ENCODE assay signal across 7 mouse cellular contexts in the genomic region with DNA sequence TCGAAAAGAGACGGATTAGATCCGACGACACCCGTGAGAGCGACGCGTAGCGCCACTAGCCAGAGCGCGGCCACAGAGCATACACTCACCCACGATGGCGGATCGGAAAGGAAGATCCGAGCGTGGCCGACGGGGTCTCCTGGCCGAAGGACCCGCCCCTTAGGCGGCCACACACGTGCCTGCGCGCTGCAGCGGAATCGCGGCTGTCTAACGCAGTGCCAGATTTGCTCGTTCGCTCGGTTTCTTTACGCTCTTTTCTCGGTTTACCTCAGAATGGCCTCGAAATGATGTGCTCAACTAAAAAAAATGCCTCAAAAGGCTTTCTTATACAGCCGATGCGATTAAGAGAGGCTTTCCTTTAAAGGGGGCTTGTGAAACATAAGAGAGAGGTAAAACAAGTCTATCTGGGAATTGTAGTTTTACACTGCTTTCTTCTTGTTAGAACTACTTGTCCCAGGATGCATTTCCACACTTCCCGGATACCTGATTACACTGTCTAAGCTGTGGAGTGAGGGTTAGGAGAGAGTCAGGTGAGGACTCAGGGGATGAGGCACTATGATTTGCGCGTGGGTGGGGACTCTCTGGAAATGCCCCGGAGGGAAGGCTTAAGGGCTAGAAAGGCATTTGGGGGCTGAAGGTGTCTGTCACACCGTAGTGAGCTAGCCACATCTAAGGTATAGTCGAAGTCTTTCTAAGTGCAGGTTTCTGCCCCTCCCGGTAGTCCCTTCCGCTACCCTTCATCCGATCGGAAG. TPM values are rescaled to one million over a fixed set of nuclear protein-coding genes. Genes with fewer than 3 reads are reported as not detected.
A peak's percentile ranks its signal among the peaks of the same experiment; 100 is the strongest.
DNase-seq lines count a peak whose midpoint lies in the region; ATAC-seq and TF ChIP-seq lines count a peak whose summit lies in the region.

TSS of gene Clhc1 (plus strand) at position 199 of the 752 bp plus-strand sequence.
TSS of gene Rps27a (minus strand) at position 358 of the 752 bp plus-strand sequence.

- TF ChIP-seq POLR2A in small intestine, adult 2 months (IDR thresholded peaks at IDR 0.05; ENCODE audit: low read depth, low read length), result peak; percentile 86

- H3K4me3 ChIP-seq in embryonic facial prominence, embryonic 10.5 days, result peak within 1 kb of the TSS; percentile 82
- H3K4me3 ChIP-seq in intestine, postnatal 0 days (ENCODE audit: low read depth, low read length), result peak within 1 kb of the TSS; percentile 72
- H3K4me3 ChIP-seq in midbrain, embryonic 12.5 days, result peak within 1 kb of the TSS; percentile 77
- H3K4me3 ChIP-seq in small intestine, adult 2 months (ENCODE audit: low read depth, low read length), result peak within 1 kb of the TSS; percentile 91

- intact Hi-C loops in left cerebral cortex, postnatal 4 days (cut with DNase I), result loop anchor here (5.0 kb wide), 1 partner anchor 144 kb away; the partner anchor contains the start of gene Rtn4

- H3K4me2 ChIP-seq in intestine, postnatal 0 days (replicated peaks; ENCODE audit: low read depth), result peak within 1 kb of the TSS; percentile 80
- H3K4me2 ChIP-seq in midbrain, embryonic 12.5 days (replicated peaks), result peak within 1 kb of the TSS; percentile 66

- peak; percentile 41; the same call in 1 of the 2 replicates for TF ChIP-seq CTCF in intestine, postnatal 0 days (IDR thresholded peaks at IDR 0.05; ENCODE audit: low read depth)
- no peak for TF ChIP-seq CTCF in small intestine, adult 2 months (IDR thresholded peaks at IDR 0.05; ENCODE audit: extremely low read depth, insufficient read length, insufficient replicate concordance, low read depth, low read length)

- peaks cover 13% of the 10 kb centered on the region for H3K4me1 ChIP-seq in embryonic facial prominence, embryonic 10.5 days
- H3K4me1 ChIP-seq in intestine, postnatal 0 days (replicated peaks; ENCODE audit: control insufficient read depth, insufficient read depth, low read length), result peaks cover 6% of the 10 kb centered on the region
- peaks cover 12% of the 10 kb centered on the region for H3K4me1 ChIP-seq in midbrain, embryonic 12.5 days
- peaks cover 2% of the 10 kb centered on the region; the same call in 1 of the 2 replicates for H3K4me1 ChIP-seq in small intestine, adult 2 months (ENCODE audit: control insufficient read depth, insufficient read depth, insufficient read length, low read length)

- H3K9me3 ChIP-seq in embryonic facial prominence, embryonic 10.5 days, result no peaks in the 10 kb centered on the region
- H3K9me3 ChIP-seq in intestine, postnatal 0 days (ENCODE audit: control insufficient read depth), result no peaks in the 10 kb centered on the region
- H3K9me3 ChIP-seq in midbrain, embryonic 12.5 days, result no peaks in the 10 kb centered on the region

- peaks cover 41% of the 10 kb centered on the region for H3K36me3 ChIP-seq in embryonic facial prominence, embryonic 10.5 days (replicated peaks)
- peaks cover 19% of the 10 kb centered on the region for H3K36me3 ChIP-seq in intestine, postnatal 0 days (ENCODE audit: control insufficient read depth, insufficient read depth)
- H3K36me3 ChIP-seq in midbrain, embryonic 12.5 days, result peaks cover 34% of the 10 kb centered on the region
- peaks cover 20% of the 10 kb centered on the region for H3K36me3 ChIP-seq in small intestine, adult 2 months (ENCODE audit: control insufficient read depth, insufficient read depth, low read length)

- peak within 1 kb of the TSS; percentile 79 for H3K9ac ChIP-seq in intestine, postnatal 0 days (ENCODE audit: low read depth, low read length)
- H3K9ac ChIP-seq in midbrain, embryonic 12.5 days (replicated peaks), result peak within 1 kb of the TSS; percentile 86

- under 1% methylated on average over 46 of the region's 46 CpGs for WGBS in embryonic facial prominence, embryonic 10.5 days
- WGBS in intestine, postnatal 0 days, result under 1% methylated on average over 46 of the region's 46 CpGs
- WGBS in midbrain, embryonic 12.5 days, result under 1% methylated on average over 46 of the region's 46 CpGs
- WGBS in small intestine, adult 2 months, result under 1% methylated on average over 46 of the region's 46 CpGs

- H3K27me3 ChIP-seq in embryonic facial prominence, embryonic 10.5 days (replicated peaks; ENCODE audit: low read depth, poor library complexity, severe bottlenecking), result no peaks in the 10 kb centered on the region
- no peaks in the 10 kb centered on the region for H3K27me3 ChIP-seq in intestine, postnatal 0 days (replicated peaks; ENCODE audit: control insufficient read depth, insufficient read depth, low read length)
- no peaks in the 10 kb centered on the region for H3K27me3 ChIP-seq in midbrain, embryonic 12.5 days
- H3K27me3 ChIP-seq in small intestine, adult 2 months (ENCODE audit: control insufficient read depth, insufficient read depth, low read length), result no peaks in the 10 kb centered on the region

- peak; percentile 99 for ATAC-seq in intestine, postnatal 0 days
- ATAC-seq in midbrain, embryonic 12.5 days (ENCODE audit: low FRiP score, low read depth), result peak; percentile 98

- peak within 1 kb of the TSS; percentile 94 for H3K27ac ChIP-seq in embryonic facial prominence, embryonic 10.5 days (replicated peaks)
- H3K27ac ChIP-seq in intestine, postnatal 0 days (ENCODE audit: low read depth, low read length), result peak within 1 kb of the TSS; percentile 81
- H3K27ac ChIP-seq in midbrain, embryonic 12.5 days (replicated peaks), result peak within 1 kb of the TSS; percentile 75
- H3K27ac ChIP-seq in small intestine, adult 2 months (ENCODE audit: insufficient read depth, low read depth, low read length), result peak within 1 kb of the TSS; percentile 83

- peak; percentile 98 for DNase-seq in adrenal gland, postnatal 10 days
- DNase-seq in embryonic facial prominence, embryonic 10.5 days (ENCODE audit: low spot score), result peak; percentile 92
- DNase-seq in gonadal fat pad, adult 2 months (ENCODE audit: low read depth), result peak; percentile 90
- peak; percentile 94 for DNase-seq in left cerebral cortex, postnatal 4 days

RNA-seq across cellular contexts. Expression of gene Clhc1, which starts in this region (rescaled TPM):
- total RNA-seq in adrenal gland, postnatal 10 days (2021), result under 1 TPM in 1 of 2 experiments, not detected in 1; 0.42 TPM
- 0.25 and 0.28 TPM in 2 replicates for polyA plus RNA-seq in embryonic facial prominence, embryonic 10.5 days (2016; fragmentation: Nextera tagmentation; extraction: Ambion mirVana)
- polyA plus RNA-seq in gonadal fat pad, adult 2 months (2012; rRNA removed), result 0.15 and 0.32 TPM in 2 replicates
- polyA plus RNA-seq in intestine, postnatal 0 days (2015; fragmentation: Nextera tagmentation; extraction: Ambion mirVana), result 0.20 TPM in 1 of 2 replicates, not detected in the other
- under 1 TPM in 1 of 2 experiments, not detected in 1; 0.32 TPM for total RNA-seq in left cerebral cortex, postnatal 4 days (2021)
- polyA plus RNA-seq in midbrain, embryonic 12.5 days (2016; fragmentation: Nextera tagmentation; extraction: Ambion mirVana), result 0.08 and 0.38 TPM in 2 replicates
- polyA plus RNA-seq in small intestine, adult 2 months (2012; rRNA removed), result not detected in 2 replicates

RNA-seq across cellular contexts. Expression of gene Rps27a, which starts in this region (rescaled TPM):
- 1,000 to 10,000 TPM in 1 of 2 experiments, 100 to 1,000 TPM in 1; 964 to 1,017 TPM for total RNA-seq in adrenal gland, postnatal 10 days (2021)
- polyA plus RNA-seq in embryonic facial prominence, embryonic 10.5 days (2016; fragmentation: Nextera tagmentation; extraction: Ambion mirVana), result 1,084 and 1,105 TPM in 2 replicates
- 196 and 207 TPM in 2 replicates for polyA plus RNA-seq in gonadal fat pad, adult 2 months (2012; rRNA removed)
- polyA plus RNA-seq in intestine, postnatal 0 days (2015; fragmentation: Nextera tagmentation; extraction: Ambion mirVana), result 769 and 795 TPM in 2 replicates
- total RNA-seq in left cerebral cortex, postnatal 4 days (2021), result 100 to 1,000 TPM; 652 to 712 TPM
- 705 and 748 TPM in 2 replicates for polyA plus RNA-seq in midbrain, embryonic 12.5 days (2016; fragmentation: Nextera tagmentation; extraction: Ambion mirVana)
- polyA plus RNA-seq in small intestine, adult 2 months (2012; rRNA removed), result 12.8 and 16.2 TPM in 2 replicates

Comparison
In these comparisons a context has a peak if more than half of its experiments do, and no peak if none do; other contexts are left out.
1. Peak in every context shown above with its lines: DNase-seq, ATAC-seq, H3K4me3 ChIP-seq and H3K27ac ChIP-seq.
2. RNA of gene Rps27a (polyA plus RNA-seq): 1,084 to 1,105 TPM in embryonic facial prominence, embryonic 10.5 days, 769 to 795 TPM in intestine, postnatal 0 days, 705 to 748 TPM in midbrain, embryonic 12.5 days and 196 to 207 TPM in gonadal fat pad, adult 2 months; 12.8 to 16.2 TPM in small intestine, adult 2 months; every median in the first group is over 10 times any median in the second.